Mouse (Mus musculus): ENCODE measurements around the gene Gm20388. TPM values are rescaled to one million over a fixed set of nuclear protein-coding genes. Genes with fewer than 3 reads are reported as not detected.
A peak's percentile ranks its signal among the peaks of the same experiment; 100 is the strongest.

Gm20388 gene
- polyA plus RNA-seq, 1 experiment from 2014 or later, result not detected

- Histone ChIP-seq H3K36me3 (ENCODE audit: control insufficient read depth, insufficient read depth, low read length) (no peaks in the 10 kb centered on the region), H3K4me1 (replicated peaks; ENCODE audit: control insufficient read depth, insufficient read depth) (no peaks in the 10 kb centered on the region), H3K27ac (replicated peaks) (no peak overlapping the region), H3K4me2 (replicated peaks; ENCODE audit: low read depth) (no peak overlapping the region), H3K4me3 (ENCODE audit: low read depth, low read length) (no peak overlapping the region), H3K9me3 (ENCODE audit: control insufficient read depth, low read length) (no peaks in the 10 kb centered on the region), H3K27me3 (ENCODE audit: control insufficient read depth, insufficient read depth, low read length) (no peaks in the 10 kb centered on the region), H3K9ac (ENCODE audit: low read length) (no peak overlapping the region)
- DNase-seq (ENCODE audit: low spot score) (no peak), ATAC-seq (ENCODE audit: low FRiP score, low TSS enrichment) (0 out of 2 replicates have a peak, but pooled peaks have one; percentile 36)
- WGBS, result 18% methylated on average over 3 of the region's 3 CpGs
- TF ChIP-seq CTCF (IDR thresholded peaks at IDR 0.05; ENCODE audit: low read depth) (no peak), EP300 (optimal IDR thresholded peaks at IDR 0.05) (no peak)
These were observed 1055.9 kb downstream of the Gm20388 start for GRCm38 (mm10) chr8:120966557-120966956.

GRCm38 (mm10) chr8:120968308-120968707 is 1057.7 kb downstream of the Gm20388 start:
- Histone ChIP-seq H3K4me2 (replicated peaks; ENCODE audit: low read depth) (no peak overlapping the region), H3K4me3 (ENCODE audit: low read depth, low read length) (no peak overlapping the region), H3K9ac (ENCODE audit: low read length) (no peak overlapping the region), H3K27ac (replicated peaks) (no peak overlapping the region), H3K4me1 (replicated peaks; ENCODE audit: control insufficient read depth, insufficient read depth) (no peaks in the 10 kb centered on the region), H3K27me3 (ENCODE audit: control insufficient read depth, insufficient read depth, low read length) (no peaks in the 10 kb centered on the region), H3K9me3 (ENCODE audit: control insufficient read depth, low read length) (no peaks in the 10 kb centered on the region), H3K36me3 (ENCODE audit: control insufficient read depth, insufficient read depth, low read length) (no peaks in the 10 kb centered on the region)
- TF ChIP-seq EP300 (optimal IDR thresholded peaks at IDR 0.05) (no peak), CTCF (IDR thresholded peaks at IDR 0.05; ENCODE audit: low read depth) (no peak)
- WGBS, result 50% methylated on average over 6 of the region's 6 CpGs
- DNase-seq (ENCODE audit: low spot score), result no peak
- ATAC-seq (ENCODE audit: low FRiP score, low TSS enrichment), result no peak

DNA sequence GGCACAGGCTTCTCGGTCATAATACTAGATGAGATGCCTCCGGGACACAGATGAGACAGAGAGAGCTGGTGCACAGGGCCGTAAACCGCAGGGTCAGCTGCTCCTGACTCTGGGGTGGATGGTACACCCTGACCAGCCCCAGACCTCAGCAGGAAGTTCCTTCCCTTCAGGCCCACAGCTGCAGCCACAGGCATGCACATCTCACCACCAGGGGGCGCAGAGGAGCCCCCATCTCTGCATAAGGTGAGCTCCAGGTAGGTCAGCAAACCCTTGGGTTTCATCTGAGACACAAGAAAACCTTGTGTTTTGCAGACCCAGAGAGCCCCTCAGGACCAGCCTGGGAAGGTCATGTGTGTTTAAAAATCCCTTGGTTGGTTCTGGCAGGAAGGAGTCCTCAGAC is 1059.7 kb downstream of the Gm20388 start:
- H3K27ac ChIP-seq (replicated peaks), result no peak overlapping the region
- H3K4me1 ChIP-seq (replicated peaks; ENCODE audit: control insufficient read depth, insufficient read depth), result no peaks in the 10 kb centered on the region
- no peaks in the 10 kb centered on the region for H3K27me3 ChIP-seq (ENCODE audit: control insufficient read depth, insufficient read depth, low read length)
- no peaks in the 10 kb centered on the region for H3K36me3 ChIP-seq (ENCODE audit: control insufficient read depth, insufficient read depth, low read length)
- no peak overlapping the region for H3K4me2 ChIP-seq (replicated peaks; ENCODE audit: low read depth)
- no peaks in the 10 kb centered on the region for H3K9me3 ChIP-seq (ENCODE audit: control insufficient read depth, low read length)
- WGBS, result 38% methylated on average over 5 of the region's 5 CpGs
- ATAC-seq (ENCODE audit: low FRiP score, low TSS enrichment) (no peak), DNase-seq (ENCODE audit: low spot score) (peak; percentile 80)
- no peak overlapping the region for H3K9ac ChIP-seq (ENCODE audit: low read length)
- TF ChIP-seq EP300 (optimal IDR thresholded peaks at IDR 0.05) (no peak), CTCF (IDR thresholded peaks at IDR 0.05; ENCODE audit: low read depth) (peak; percentile 84)
- H3K4me3 ChIP-seq (ENCODE audit: low read depth, low read length), result no peak overlapping the region

DNA sequence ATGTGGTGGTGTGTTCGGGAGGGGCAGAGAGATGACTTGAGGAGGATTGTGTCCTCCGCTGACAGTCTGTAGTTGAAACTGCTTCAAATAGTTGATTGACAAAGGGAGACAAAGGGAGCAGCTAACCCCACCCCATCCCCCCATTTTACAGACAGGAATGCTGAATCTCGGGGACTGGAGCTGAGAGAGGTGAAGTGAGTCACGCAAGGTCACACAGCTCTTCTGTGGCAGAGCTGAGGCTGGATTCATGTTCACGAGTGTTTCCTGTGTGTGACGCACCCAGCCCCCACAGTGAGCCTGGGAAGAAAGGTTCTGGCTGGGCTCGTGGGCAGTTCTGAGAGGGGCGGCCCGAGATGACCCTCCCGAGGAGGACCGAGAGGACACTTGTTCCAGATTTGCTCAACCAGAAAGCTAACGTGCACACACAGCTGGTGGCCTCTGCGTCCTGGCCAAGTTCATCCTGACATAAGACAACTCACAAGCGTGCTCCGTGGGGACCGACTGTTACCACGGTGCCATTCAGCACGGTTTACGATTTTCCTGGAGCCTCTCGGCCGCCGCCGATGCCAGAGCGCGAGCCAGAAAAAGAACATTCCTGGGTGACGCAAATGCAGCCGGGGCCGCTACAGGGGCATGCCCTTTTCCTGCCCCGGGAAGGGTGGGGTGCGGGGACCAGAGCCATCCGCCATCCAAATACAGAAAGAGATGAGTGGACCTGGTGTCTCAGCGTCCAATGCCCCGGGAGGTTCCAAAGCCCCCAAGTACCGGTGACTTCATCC is 1061.2 kb downstream of the Gm20388 start:
- H3K27me3 ChIP-seq (ENCODE audit: control insufficient read depth, insufficient read depth, low read length), result no peaks in the 10 kb centered on the region
- peak overlapping the region; percentile 41; the same call in 1 of the 2 replicates for H3K9ac ChIP-seq (ENCODE audit: low read length)
- 17% methylated on average over 34 of the region's 34 CpGs for WGBS
- peak overlapping the region; percentile 63 for H3K27ac ChIP-seq (replicated peaks)
- TF ChIP-seq EP300 (optimal IDR thresholded peaks at IDR 0.05) (no peak), CTCF (IDR thresholded peaks at IDR 0.05; ENCODE audit: low read depth) (no peak)
- DNase-seq (ENCODE audit: low spot score) (peak; percentile 50), ATAC-seq (ENCODE audit: low FRiP score, low TSS enrichment) (peak; percentile 58; the same call in 1 of the 2 replicates)
- H3K36me3 ChIP-seq (ENCODE audit: control insufficient read depth, insufficient read depth, low read length), result no peaks in the 10 kb centered on the region
- no peaks in the 10 kb centered on the region for H3K4me1 ChIP-seq (replicated peaks; ENCODE audit: control insufficient read depth, insufficient read depth)
- peak overlapping the region; percentile 29 for H3K4me3 ChIP-seq (ENCODE audit: low read depth, low read length)
- no peaks in the 10 kb centered on the region for H3K9me3 ChIP-seq (ENCODE audit: control insufficient read depth, low read length)
- peak overlapping the region; percentile 59 for H3K4me2 ChIP-seq (replicated peaks; ENCODE audit: low read depth)

GRCm38 (mm10) chr8:120973046-120973445 is 1062.4 kb downstream of the Gm20388 start:
- H3K4me1 ChIP-seq (replicated peaks; ENCODE audit: control insufficient read depth, insufficient read depth), result no peaks in the 10 kb centered on the region
- H3K9ac ChIP-seq (ENCODE audit: low read length), result no peak overlapping the region
- H3K4me3 ChIP-seq (ENCODE audit: low read depth, low read length), result no peak overlapping the region
- H3K27ac ChIP-seq (replicated peaks), result no peak overlapping the region
- no peaks in the 10 kb centered on the region for H3K9me3 ChIP-seq (ENCODE audit: control insufficient read depth, low read length)
- no peak for DNase-seq (ENCODE audit: low spot score)
- 30% methylated on average over 7 of the region's 7 CpGs for WGBS
- H3K36me3 ChIP-seq (ENCODE audit: control insufficient read depth, insufficient read depth, low read length), result no peaks in the 10 kb centered on the region
- no peaks in the 10 kb centered on the region for H3K27me3 ChIP-seq (ENCODE audit: control insufficient read depth, insufficient read depth, low read length)
- no peak for TF ChIP-seq CTCF (IDR thresholded peaks at IDR 0.05; ENCODE audit: low read depth)
- no peak for TF ChIP-seq EP300 (optimal IDR thresholded peaks at IDR 0.05)
- peak overlapping the region; percentile 59; the same call in 1 of the 2 replicates for H3K4me2 ChIP-seq (replicated peaks; ENCODE audit: low read depth)
- ATAC-seq (ENCODE audit: low FRiP score, low TSS enrichment), result no peak

- Histone ChIP-seq H3K27ac (replicated peaks) (no peak overlapping the region), H3K4me1 (replicated peaks; ENCODE audit: control insufficient read depth, insufficient read depth) (no peaks in the 10 kb centered on the region), H3K4me3 (ENCODE audit: low read depth, low read length) (no peak overlapping the region), H3K36me3 (ENCODE audit: control insufficient read depth, insufficient read depth, low read length) (no peaks in the 10 kb centered on the region), H3K27me3 (ENCODE audit: control insufficient read depth, insufficient read depth, low read length) (no peaks in the 10 kb centered on the region), H3K9me3 (ENCODE audit: control insufficient read depth, low read length) (no peaks in the 10 kb centered on the region), H3K4me2 (replicated peaks; ENCODE audit: low read depth) (no peak overlapping the region), H3K9ac (ENCODE audit: low read length) (no peak overlapping the region)
- no peak for DNase-seq (ENCODE audit: low spot score)
- no peak for ATAC-seq (ENCODE audit: low FRiP score, low TSS enrichment)
- TF ChIP-seq CTCF (IDR thresholded peaks at IDR 0.05; ENCODE audit: low read depth), result no peak
- no peak for TF ChIP-seq EP300 (optimal IDR thresholded peaks at IDR 0.05)
- 61% methylated on average over 13 of the region's 13 CpGs for WGBS
These were observed 1066.5 kb downstream of the Gm20388 start for GRCm38 (mm10) chr8:120977131-120977530.
